Mouse (Mus musculus) forebrain, embryonic 14.5 days (tissue): ENCODE data around the gene Igf1. TPM values are rescaled to one million over a fixed set of nuclear protein-coding genes. Genes with fewer than 3 reads are reported as not detected.

Source experiments
- ATAC-seq: fragments of 200-750 bp; cut with Nextera tagmentation; 2 replicates; pipeline ENCODE4 v1.8.0; 2017; ENCODE audit warnings: mild to moderate bottlenecking, moderate library complexity
- DNase-seq: peaks from one replicate; pipeline ENCODE4 v3.0.0-alpha.2; 2015; ENCODE audit warnings: low spot score
- H3K27ac ChIP-seq: fragments of 300-500 bp; sonication (generic); 2 replicates; pipeline ENCODE4 v1.5.1; 2014; ENCODE audit warnings: low read depth, mild to moderate bottlenecking, control low read depth, low read length, moderate library complexity
- H3K27me3 ChIP-seq: fragments of 300-500 bp; sonication (generic); replicated peaks from 2 replicates; pipeline ENCODE4 v1.6.1; 2014; ENCODE audit warnings: low read length, control low read depth, mixed read lengths; ENCODE audit not compliant: control insufficient read depth, insufficient read depth
- H3K36me3 ChIP-seq: fragments of 300-500 bp; sonication (generic); 2 replicates; pipeline ENCODE4 v1.6.1; 2014; ENCODE audit warnings: low read length, control low read depth; ENCODE audit not compliant: control insufficient read depth, insufficient read depth
- H3K4me1 ChIP-seq: fragments of 300-500 bp; sonication (generic); 2 replicates; pipeline ENCODE4 v1.6.1; 2014; ENCODE audit warnings: antibody characterized with exemption, low read length, control low read depth; ENCODE audit not compliant: control insufficient read depth, insufficient read depth
- H3K4me2 ChIP-seq: fragments of 300-500 bp; sonication (generic); 2 replicates; pipeline ENCODE4 v1.6.1; 2014; ENCODE audit warnings: mild to moderate bottlenecking, control low read depth, low read length
- H3K4me3 ChIP-seq: fragments of 300-500 bp; sonication (generic); 2 replicates; pipeline ENCODE4 v1.5.1; 2014; ENCODE audit warnings: low read depth, low read length, control low read depth
- H3K9ac ChIP-seq: fragments of 300-500 bp; sonication (generic); 2 replicates; pipeline ENCODE4 v1.6.1; 2014; ENCODE audit warnings: mild to moderate bottlenecking, low read length, control low read depth, moderate library complexity
- H3K9me3 ChIP-seq: fragments of 300-500 bp; sonication (generic); replicated peaks from 2 replicates; pipeline ENCODE4 v1.6.1; 2016; ENCODE audit warnings: low read length, control low read depth, mixed read lengths; ENCODE audit not compliant: control insufficient read depth
- WGBS: fragments of 180-500 bp; shearing (Covaris S2); extraction: QIAGEN DNeasy Blood & Tissue Kit; methylation state at CpG from one replicate; pipeline ENCODE4 v1.1.7; 2014; 5-methylcytosine and 5-hydroxymethylcytosine counted together
- polyA plus RNA-seq: library from polyadenylated mRNA; unstranded; fragments of >200 nt; fragmentation: Nextera tagmentation; extraction: Ambion mirVana; gene quantifications from 2 replicates; pipeline ENCODE4 v1.2.1, GENCODE M21; 2014

Igf1 gene
- polyA plus RNA-seq, 1 experiment from 2014 or later, result 5.0 TPM

DNA sequence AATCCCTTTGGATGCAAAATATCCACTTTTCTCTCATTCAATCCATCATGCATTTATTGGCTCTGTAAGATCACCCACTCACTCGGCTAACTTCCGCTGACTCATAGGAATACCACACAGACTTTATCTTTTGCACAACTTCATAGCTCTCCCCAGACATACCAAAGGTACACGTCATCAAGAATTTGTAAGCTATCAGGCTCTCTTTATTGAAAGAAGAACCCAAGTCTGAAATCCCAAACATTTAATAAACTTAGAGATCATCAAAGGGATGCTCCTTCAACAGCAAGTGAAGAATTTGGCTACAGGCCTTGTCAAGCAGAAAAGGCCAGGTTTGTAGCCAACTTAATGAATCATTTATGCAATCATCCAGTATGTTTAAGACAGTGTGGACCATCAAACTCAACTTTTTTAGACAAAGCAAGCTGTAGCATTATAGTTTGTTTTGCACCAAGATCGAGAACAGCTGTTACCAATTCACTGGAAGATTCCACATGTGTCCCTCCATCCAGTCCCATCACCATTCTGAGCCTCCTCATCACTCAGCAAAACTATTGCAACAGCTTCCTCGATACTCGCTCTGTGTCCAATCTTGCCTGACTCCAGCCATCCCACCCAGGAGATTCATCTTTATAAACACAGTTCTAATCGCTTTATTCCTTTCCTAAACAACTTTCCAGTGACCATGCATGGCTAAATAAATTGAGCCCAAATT, 22.2 kb downstream of the Igf1 start:
- Histone ChIP-seq H3K4me2 (no peak overlapping the region), H3K4me1 (no peaks in the 10 kb centered on the region), H3K27ac (no peak overlapping the region), H3K27me3 (no peaks in the 10 kb centered on the region), H3K4me3 (no peak overlapping the region), H3K9me3 (no peaks in the 10 kb centered on the region), H3K36me3 (no peaks in the 10 kb centered on the region), H3K9ac (no peak overlapping the region)
- 92% methylated on average over 7 of the region's 7 CpGs for WGBS
- no peak for ATAC-seq
- DNase-seq, result no peak

DNA sequence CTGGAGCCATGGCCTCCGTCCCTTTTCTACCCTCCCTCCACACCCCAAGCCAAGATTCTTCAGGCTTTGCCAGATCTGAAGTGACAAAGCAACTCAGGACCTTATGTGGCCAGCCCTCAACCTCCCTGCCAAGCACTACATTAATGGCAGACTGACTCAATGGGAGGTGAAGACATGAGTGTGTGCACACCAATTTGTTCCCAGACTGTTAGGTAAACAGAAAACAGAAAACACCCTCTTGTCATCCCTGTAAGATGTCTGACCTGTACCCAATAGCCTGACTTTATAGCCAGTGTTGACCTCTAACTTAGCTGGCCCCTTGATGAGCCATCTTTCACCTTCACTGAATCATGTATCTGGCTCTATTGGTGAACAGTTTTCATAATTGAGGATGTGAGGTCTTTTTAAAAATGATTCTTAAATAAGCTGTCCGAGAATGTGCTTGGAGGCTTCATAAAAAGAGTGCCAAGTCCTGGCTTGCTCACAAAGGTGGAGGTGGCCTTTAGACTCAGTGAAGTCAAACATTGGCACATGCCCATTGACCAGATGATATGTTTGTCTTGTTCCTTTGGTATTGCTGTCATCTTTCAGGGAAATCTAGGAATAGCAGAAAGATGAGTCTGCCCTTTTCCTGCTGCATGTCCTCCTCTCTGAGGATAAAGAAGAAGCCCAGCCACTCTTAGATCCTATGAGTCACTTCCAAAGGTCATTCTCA, 27.4 kb downstream of the Igf1 start:
- Histone ChIP-seq H3K9ac (no peak overlapping the region), H3K27me3 (no peaks in the 10 kb centered on the region), H3K4me3 (no peak overlapping the region), H3K36me3 (no peaks in the 10 kb centered on the region), H3K4me2 (no peak overlapping the region), H3K27ac (no peak overlapping the region), H3K9me3 (no peaks in the 10 kb centered on the region), H3K4me1 (no peaks in the 10 kb centered on the region)
- no peak for ATAC-seq
- no peak for DNase-seq
- 86% methylated on average over 2 of the region's 2 CpGs for WGBS

DNA sequence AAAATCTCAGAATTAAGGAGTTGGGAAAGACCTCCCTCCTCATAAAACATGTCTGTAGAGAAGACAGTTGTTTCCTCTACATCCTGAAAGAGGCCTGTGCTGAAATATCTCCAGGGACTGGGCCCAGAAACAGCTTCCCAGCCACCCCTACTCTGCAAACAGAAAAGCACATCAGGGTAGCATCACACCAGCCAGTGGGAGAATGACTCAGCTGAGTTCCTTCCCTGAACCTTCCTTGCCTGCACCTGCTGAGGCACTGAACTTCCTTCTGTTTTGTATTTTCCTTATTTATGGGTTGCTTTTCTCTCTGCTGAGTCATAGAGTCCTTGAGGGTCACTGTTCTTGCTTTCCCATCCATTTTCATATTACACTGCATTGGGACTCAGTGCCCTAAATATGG, 31.8 kb downstream of the Igf1 start:
- ATAC-seq (no peak), DNase-seq (no peak)
- Histone ChIP-seq H3K4me1 (no peaks in the 10 kb centered on the region), H3K4me2 (no peak overlapping the region), H3K27me3 (no peaks in the 10 kb centered on the region), H3K9ac (no peak overlapping the region), H3K27ac (no peak overlapping the region), H3K4me3 (no peak overlapping the region), H3K36me3 (no peaks in the 10 kb centered on the region), H3K9me3 (no peaks in the 10 kb centered on the region)

DNA sequence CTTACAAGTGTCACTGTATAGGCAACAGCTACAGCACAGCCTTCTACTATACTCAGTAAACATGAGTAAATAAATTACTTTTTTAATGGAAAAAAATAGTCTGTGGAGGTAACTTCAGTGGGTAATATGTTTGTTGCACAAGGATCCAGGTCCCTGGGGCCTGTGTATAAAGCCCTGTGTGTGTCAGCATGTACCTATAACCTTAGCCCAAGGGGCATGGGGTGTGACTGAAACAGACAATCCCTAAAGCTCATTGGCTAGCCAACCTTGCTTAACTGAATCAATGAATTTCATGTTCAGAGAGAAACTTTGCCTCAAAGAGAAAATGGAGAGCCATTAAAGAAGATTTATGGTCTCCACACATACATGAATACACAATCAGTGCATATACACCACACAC, 34.2 kb downstream of the Igf1 start:
- Histone ChIP-seq H3K4me2 (no peak overlapping the region), H3K4me1 (no peaks in the 10 kb centered on the region), H3K4me3 (no peak overlapping the region), H3K36me3 (no peaks in the 10 kb centered on the region), H3K9me3 (no peaks in the 10 kb centered on the region), H3K9ac (no peak overlapping the region), H3K27ac (no peak overlapping the region), H3K27me3 (no peaks in the 10 kb centered on the region)
- no peak for ATAC-seq
- DNase-seq, result no peak

DNA sequence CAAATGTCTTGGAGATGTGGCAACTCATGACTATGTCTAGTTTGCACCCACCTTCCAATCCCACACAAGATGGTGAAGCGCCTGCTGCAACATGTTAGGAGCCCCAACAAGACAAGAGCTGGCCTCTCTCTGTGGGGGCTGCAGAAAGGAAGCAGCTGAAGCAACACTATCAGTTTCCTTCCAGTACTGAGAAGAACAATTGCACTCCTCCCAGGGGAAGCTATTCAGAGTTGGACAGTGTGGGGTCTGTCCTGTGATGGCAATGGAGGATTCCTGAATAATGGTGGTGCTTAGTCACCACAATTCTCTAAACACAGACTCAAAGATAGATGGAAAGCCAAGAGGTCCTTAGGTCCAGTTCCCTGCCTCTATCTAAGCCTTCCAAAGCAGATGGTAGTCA, 35.2 kb downstream of the Igf1 start:
- DNase-seq (no peak), ATAC-seq (no peak)
- no peak overlapping the region for H3K27ac ChIP-seq
- H3K9ac ChIP-seq, result no peak overlapping the region
- H3K36me3 ChIP-seq, result no peaks in the 10 kb centered on the region
- WGBS, result 74% methylated on average over 1 of the region's 1 CpGs
- no peak overlapping the region for H3K4me3 ChIP-seq
- no peaks in the 10 kb centered on the region for H3K9me3 ChIP-seq
- no peaks in the 10 kb centered on the region for H3K4me1 ChIP-seq
- no peaks in the 10 kb centered on the region for H3K27me3 ChIP-seq
- H3K4me2 ChIP-seq, result no peak overlapping the region

DNA sequence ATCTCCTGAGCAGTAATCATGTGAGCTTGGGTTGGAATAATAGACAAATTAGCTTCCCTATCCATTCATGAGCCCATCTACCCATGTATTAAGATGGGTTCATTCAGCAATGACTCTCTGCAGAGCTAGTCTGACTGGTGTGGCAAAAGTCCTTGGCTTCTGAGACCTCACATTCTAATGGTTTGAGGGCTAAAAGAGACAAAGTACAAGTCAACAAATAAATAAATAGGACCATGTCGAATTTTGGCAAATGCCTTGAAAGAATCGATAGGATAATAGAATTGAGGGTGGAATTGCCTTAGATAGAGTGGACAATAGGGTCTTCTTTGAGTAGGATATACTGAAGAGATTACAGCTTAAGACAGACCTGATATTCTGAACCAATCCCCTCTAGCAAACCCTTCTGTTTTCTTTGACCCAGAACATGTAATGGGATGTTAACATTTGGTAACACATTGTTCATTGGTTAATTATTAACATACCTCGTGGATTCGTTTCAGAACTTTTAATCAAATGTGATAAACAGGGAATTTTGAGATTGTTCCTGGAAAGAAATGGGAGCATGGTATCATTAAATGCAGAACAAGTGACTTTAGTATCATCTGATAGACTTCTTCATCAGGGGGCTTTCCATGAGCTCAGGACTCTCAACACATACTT, 36.5 kb downstream of the Igf1 start:
- H3K27ac ChIP-seq, result no peak overlapping the region
- 86% methylated on average over 4 of the region's 4 CpGs for WGBS

DNA sequence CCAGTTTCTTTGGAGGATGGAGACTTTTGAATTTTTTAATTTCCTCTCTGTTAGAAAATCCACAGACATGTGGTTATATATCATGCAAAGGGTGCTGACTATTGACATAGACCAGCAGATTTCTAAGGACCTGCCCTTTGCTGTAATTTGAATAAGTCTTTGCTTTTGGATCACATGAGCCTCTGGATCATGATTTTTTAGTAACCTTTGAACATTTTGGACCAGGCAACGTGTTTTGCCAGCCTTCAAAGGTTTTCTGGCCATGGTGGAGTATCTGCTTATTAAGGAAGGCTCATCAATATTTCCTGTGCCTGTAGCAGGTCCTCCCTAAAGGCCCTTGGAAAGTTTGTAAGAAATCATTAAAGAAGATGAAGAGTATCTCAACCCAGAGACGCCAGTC, 37.3 kb downstream of the Igf1 start:
- ATAC-seq, result no peak
- no peak for DNase-seq
- H3K27ac ChIP-seq, result no peak overlapping the region
- H3K4me3 ChIP-seq, result no peak overlapping the region
- no peaks in the 10 kb centered on the region for H3K27me3 ChIP-seq
- H3K4me2 ChIP-seq, result no peak overlapping the region
- H3K9ac ChIP-seq, result no peak overlapping the region
- H3K9me3 ChIP-seq, result no peaks in the 10 kb centered on the region
- H3K36me3 ChIP-seq, result no peaks in the 10 kb centered on the region
- H3K4me1 ChIP-seq, result no peaks in the 10 kb centered on the region
- whole genome bisulfite sequencing, result 76% methylated on average over 2 of the region's 2 CpGs

More for the DNA sequence above, 36.5 kb downstream of the Igf1 start:
- Histone ChIP-seq H3K36me3 (no peaks in the 10 kb centered on the region), H3K4me1 (no peaks in the 10 kb centered on the region), H3K4me3 (no peak overlapping the region), H3K27me3 (no peaks in the 10 kb centered on the region), H3K9ac (no peak overlapping the region), H3K9me3 (no peaks in the 10 kb centered on the region), H3K4me2 (no peak overlapping the region)
- ATAC-seq (no peak), DNase-seq (no peak)

DNA sequence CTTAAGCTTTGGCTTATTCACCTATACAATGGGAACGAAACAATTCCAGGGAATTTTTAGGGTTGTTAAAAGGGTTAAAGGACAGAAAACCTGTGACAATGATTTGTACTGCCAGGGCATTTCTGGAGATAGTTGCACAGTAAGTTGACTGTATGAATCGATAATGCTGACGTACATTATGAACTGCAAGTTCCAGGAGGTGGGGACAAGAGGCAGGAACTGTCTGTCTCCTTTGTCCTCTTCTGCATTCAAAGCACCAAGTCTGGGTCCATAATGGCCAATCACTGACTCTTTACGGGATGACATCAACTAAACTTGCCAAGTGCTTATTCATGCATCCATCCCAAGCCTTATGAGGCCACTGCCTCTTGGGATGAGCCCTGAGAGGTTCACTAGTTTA, 39.3 kb downstream of the Igf1 start:
- no peak for ATAC-seq
- DNase-seq, result no peak
- no peaks in the 10 kb centered on the region for H3K4me1 ChIP-seq
- no peak overlapping the region for H3K4me2 ChIP-seq
- H3K9me3 ChIP-seq, result no peaks in the 10 kb centered on the region
- no peaks in the 10 kb centered on the region for H3K36me3 ChIP-seq
- H3K4me3 ChIP-seq, result no peak overlapping the region
- no peaks in the 10 kb centered on the region for H3K27me3 ChIP-seq
- 91% methylated on average over 4 of the region's 4 CpGs for WGBS
- no peak overlapping the region for H3K27ac ChIP-seq
- H3K9ac ChIP-seq, result no peak overlapping the region

DNA sequence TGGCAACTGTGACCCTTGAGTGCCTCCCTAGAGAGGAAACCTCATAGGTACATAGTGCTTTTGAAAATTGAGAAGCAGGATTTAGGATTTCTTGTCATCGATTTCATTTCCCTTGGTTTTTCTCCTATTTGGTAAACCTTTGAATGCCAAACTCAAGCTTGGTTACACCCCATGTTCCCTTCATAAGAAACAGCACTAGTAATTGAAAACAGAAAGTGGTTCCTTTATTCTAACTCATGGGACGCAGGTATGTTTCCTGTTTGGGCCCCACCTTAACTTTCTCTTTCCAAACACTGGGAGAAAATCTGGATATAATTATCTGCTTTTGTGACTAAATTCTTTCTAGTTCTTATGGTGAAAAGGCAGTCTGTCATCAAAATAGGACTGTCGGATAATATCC, 40.8 kb downstream of the Igf1 start:
- Histone ChIP-seq H3K36me3 (no peaks in the 10 kb centered on the region), H3K9me3 (no peaks in the 10 kb centered on the region), H3K4me2 (no peak overlapping the region), H3K9ac (no peak overlapping the region), H3K4me3 (no peak overlapping the region), H3K27ac (no peak overlapping the region), H3K4me1 (no peaks in the 10 kb centered on the region), H3K27me3 (no peaks in the 10 kb centered on the region)
- no peak for DNase-seq
- 87% methylated on average over 3 of the region's 3 CpGs for WGBS
- no peak for ATAC-seq
